Mouse (Mus musculus) gastrocnemius, adult 2 months (tissue): ENCODE measurements around the gene Nacc2. TPM values are rescaled to one million over a fixed set of nuclear protein-coding genes. Genes with fewer than 3 reads are reported as not detected.

Experiments used
- DNase-seq: peaks from one replicate; pipeline ENCODE4 v3.0.0; 2022
- H3K27ac ChIP-seq: fragments of 200-600 bp; 2 replicates; pipeline ENCODE4 v1.8.1; 2022; ENCODE audit warnings: mild to moderate bottlenecking
- H3K4me3 ChIP-seq: fragments of 200-600 bp; 2 replicates; pipeline ENCODE4 v1.8.1; 2022; ENCODE audit warnings: mild to moderate bottlenecking, moderate library complexity
- CTCF ChIP-seq: fragments of 200-600 bp; IDR thresholded peaks from 2 replicates; pipeline ENCODE4 v1.8.1; 2022; ENCODE audit warnings: antibody characterized with exemption, mild to moderate bottlenecking, moderate library complexity
- intact Hi-C: fragments of 180-260 bp; cut with DNase I; formaldehyde crosslinking; loops from one replicate; pipeline ENCODE4 v1.15.1; 2025
- total RNA-seq, 2 experiments: library from RNA; stranded (reverse); gene quantifications; 2 replicates each; pipeline ENCODE4 v1.2.3; 2021

The Nacc2 gene
- total RNA-seq, 2 experiments from 2014 or later, result 18.9 to 32.6 TPM

DNA sequence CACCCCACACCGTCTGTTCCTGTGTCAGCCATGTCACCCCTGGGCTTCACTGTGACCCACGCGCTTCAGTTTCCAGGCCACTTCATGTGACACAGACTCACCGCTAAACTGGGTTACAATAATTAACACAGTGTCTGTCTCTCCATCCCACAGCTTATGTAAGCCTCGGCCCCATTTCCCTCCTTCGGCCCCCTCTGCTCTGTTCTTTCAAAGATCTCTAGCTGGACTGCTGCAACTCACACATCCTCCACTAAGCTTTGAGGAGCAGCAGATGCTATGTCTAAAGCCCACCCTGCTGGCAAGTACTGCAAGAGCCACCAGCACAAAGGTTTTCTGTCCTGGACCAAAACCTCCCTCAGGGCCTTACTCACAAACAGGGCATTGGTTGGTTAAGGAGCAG, 7.8 kb downstream of the Nacc2 start:
- TF ChIP-seq CTCF, result no peak
- intact Hi-C loops, result no loop called here
- H3K4me3 ChIP-seq, result no peak overlapping the region
- no peak overlapping the region for H3K27ac ChIP-seq
- DNase-seq, result no peak

DNA sequence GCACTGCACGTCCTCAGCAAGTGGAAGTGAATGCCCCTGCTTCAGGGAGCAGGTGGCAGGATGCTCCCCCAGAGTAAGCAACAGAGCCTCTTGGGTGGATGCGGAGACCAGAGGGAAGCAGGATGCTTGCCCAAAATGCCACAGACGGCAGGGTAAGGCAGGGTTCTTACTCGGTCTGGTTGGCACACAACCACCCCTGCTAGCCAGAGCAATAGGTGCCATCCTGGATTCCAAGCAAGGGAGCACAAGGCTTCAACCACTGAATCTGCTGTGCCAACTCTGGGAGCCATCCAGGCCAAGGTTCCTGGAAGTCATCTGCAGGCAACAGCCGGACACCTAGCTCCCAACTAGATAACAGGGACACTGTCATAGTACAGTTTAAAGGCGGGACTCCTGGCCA, 14.8 kb downstream of the Nacc2 start:
- DNase-seq, result no peak
- Histone ChIP-seq H3K27ac (peak overlapping the region; percentile 43; the same call in 1 of the 2 replicates), H3K4me3 (no peak overlapping the region)
- TF ChIP-seq CTCF, result no peak
- intact Hi-C loops, result no loop called here

DNA sequence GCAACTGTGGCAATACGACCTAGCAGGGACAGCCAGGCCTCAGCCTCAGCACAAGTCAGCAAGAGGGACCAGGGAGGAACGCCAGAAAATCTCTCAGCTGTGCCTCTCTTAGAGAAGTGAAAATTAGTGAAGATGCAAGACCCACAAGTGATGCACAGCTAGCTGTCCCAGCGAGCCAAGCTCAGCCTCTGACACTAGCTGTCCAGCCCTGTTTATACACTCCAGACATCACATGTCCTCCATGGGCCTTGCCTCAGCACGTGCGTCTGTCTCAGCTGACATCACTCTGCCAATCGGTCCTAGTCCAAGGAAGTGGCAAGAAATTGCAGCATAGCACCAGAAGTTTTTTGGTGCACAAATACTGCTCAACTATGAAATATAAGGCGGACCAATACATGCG, 16.0 kb downstream of the Nacc2 start:
- TF ChIP-seq CTCF, result no peak
- no peak overlapping the region for H3K4me3 ChIP-seq
- intact Hi-C loops, result no loop called here
- H3K27ac ChIP-seq, result no peak overlapping the region
- no peak for DNase-seq

DNA sequence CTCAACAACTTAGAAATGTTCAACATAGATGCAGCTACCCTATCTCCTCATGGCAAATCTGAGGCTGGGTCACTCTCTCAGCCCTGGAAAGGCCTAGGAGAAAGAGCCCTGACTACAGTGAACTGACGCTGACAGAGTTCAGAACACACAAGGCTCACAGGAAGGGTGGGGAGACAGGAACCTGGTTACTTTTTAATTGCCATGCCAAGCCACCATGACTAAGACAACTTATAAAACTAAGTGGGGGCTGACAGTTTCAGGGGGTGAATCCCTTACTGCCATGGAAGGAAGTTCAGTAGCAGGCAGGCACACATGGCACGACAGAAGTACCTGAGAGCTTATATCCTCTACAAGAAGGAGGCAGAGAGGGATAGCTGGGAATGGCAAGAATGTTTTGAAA, 16.8 kb downstream of the Nacc2 start:
- intact Hi-C loops, result no loop called here
- Histone ChIP-seq H3K27ac (no peak overlapping the region), H3K4me3 (no peak overlapping the region)
- no peak for DNase-seq
- TF ChIP-seq CTCF, result no peak

DNA sequence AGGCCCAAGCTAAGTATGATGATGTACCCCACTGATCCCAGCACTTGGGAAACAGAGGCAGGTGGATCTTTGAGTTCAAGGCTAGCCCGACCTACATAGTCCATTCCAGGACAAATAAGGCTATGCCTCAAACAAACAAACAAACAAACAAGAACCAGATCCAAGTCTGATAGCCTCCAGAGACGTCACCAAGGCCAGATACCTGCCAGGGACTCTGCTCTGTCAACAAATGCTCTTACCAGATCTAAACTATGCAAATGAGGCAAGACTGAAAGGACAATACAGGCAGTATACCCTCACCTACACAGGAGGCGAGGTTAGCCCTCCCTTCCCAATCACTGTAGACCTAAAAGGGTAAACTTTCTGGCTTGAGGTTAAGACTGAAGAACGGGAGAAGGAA, 22.7 kb downstream of the Nacc2 start:
- no peak overlapping the region for H3K4me3 ChIP-seq
- TF ChIP-seq CTCF, result no peak
- DNase-seq, result no peak
- no peak overlapping the region for H3K27ac ChIP-seq
- intact Hi-C loops, result no loop called here

DNA sequence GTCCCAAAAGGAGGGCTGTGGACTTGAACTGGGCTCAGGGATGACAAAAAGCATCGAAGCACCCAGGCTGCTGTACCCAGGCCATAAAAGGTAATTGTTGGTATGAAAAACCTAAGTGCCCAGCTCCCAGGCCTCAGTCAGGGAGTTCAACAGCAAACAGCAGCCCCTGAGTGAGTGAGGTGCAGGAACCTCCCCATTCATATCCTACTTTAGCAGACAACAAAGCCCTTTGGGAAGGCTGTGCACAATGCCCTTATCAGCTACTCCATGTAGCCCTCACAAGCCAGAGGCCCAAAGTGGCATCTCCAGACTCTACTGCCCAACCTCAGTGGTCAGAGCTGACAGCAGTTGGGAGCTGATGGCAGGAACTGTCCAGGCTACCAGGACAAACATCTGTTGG, 23.2 kb downstream of the Nacc2 start:
- intact Hi-C loops, result no loop called here
- no peak for TF ChIP-seq CTCF
- Histone ChIP-seq H3K4me3 (no peak overlapping the region), H3K27ac (no peak overlapping the region)
- DNase-seq, result no peak

DNA sequence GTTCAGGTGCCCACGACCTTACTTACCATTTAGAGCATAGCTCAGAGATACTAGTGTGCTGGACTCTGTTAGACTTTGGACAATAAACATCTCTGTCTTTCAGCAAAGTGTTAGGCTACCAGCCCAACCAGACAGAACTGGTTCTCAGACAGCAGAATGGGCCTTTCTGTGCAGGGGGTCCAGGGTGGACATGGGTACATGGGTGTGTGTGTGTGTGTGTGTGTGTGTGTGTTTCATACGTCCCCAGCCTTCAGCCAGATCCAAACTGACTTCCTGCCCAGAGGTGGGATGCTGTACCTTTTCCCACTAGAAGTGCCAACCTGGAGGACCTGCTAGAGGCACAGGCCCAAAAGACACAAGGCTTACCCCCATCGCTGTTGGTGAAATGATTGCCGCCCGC, 23.8 kb downstream of the Nacc2 start:
- no peak overlapping the region for H3K27ac ChIP-seq
- intact Hi-C loops, result no loop called here
- no peak for DNase-seq
- no peak for TF ChIP-seq CTCF
- no peak overlapping the region for H3K4me3 ChIP-seq

DNA sequence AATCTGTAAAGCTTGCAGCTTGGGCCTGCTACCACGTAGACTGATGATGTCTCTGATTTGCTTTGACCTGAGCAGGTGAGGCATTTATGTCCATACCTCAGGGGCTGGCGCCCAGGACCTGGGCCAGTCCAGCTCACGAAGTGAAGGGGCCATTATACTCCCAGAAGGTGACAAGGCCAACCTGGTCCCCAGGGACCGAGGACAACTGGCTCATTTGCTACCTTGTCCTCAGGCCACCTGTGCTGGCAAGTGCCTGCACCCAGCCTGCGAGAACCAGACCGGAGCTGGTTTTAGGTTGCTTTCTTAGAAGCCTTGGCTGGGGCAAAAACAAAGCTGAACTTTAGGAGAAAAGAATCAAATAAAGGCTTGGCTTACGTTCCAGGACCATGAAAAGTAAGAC, 29.1 kb downstream of the Nacc2 start:
- intact Hi-C loops, result no loop called here
- no peak for DNase-seq
- TF ChIP-seq CTCF, result no peak

DNA sequence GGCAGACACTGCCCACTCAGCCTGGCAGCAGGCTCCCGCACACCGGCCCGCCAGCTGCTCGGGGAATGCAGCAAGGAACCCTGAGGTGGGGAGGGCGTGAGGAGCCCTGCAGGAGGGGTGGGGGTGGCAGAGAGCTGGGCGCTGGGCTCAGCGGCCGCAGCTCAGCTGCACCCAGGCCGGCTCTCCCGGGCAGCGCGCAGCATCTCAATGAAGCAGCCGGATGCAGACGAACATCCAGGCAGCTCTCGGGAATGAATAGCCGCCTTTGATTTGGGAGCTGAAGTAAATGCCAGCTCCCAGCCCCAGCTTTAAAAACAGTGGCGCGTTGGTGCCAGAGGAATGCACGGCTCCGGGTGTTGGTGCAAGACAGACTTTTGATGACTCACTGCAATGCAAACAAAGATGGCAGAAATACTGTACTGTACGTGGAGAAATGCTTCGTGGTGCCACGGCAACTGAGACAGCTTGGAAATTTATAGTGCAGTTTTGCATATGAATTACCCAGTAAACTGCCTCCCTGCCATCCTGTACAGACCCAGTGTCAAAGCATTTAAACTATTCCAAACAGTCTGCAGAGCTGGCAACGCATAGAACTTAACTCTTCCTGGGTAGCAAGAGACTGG, 31.1 kb downstream of the Nacc2 start:
- TF ChIP-seq CTCF, result no peak
- H3K27ac ChIP-seq, result peak overlapping the region; percentile 69
- DNase-seq, result no peak
- peak overlapping the region; percentile 66 for H3K4me3 ChIP-seq
- intact Hi-C loops, result no loop called here

More for the DNA sequence above, 29.1 kb downstream of the Nacc2 start:
- Histone ChIP-seq H3K27ac (peak overlapping the region; percentile 31), H3K4me3 (no peak overlapping the region)

DNA sequence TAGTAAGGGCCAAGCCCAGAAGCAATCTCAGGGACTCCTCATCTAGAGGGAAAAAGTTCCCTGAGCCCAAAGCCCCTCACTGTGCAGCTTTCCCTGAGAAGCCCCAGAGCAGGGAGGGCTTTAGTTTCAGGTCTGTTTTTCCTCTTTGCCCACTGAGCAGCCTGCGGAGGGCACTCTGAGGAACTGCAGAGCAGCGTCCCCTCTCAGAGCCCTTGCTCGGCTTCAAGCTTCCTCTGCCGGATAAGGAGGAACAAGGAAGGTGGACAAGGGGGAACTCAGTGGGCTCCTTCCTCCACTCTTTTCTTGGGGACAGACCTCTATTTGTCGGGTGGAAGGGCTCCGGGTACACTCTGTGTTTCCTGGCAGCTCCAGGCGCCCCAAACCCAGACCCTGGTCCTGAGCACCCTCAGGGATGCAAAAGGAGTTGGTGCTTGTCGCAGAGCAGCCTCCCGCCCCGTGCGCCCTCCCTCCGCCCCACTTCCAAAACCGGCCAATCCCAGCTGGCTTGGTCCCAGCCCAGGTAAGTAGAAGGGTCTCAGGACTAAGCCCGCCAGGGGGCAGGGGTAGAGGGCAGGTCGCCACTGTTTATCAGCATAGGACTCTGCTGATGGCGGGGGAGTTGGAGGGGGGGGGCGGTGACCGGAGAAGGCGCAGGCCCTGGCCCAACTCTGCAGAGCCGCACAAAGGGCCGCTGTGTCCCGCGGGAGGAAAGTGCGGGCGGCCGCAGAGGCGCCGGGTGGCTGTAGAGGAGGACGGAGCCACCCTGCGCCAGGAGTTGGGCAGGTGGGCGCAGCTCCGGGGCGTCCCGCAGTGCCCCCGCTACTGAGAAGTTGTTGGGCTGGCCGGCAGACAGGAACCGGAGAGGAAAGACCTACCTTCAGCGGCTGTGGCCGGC, 31.9 kb downstream of the Nacc2 start:
- Histone ChIP-seq H3K4me3 (peak overlapping the region; percentile 66), H3K27ac (peak overlapping the region; percentile 69)
- intact Hi-C loops, result no loop called here
- DNase-seq, result peak; percentile 51
- TF ChIP-seq CTCF, result no peak

DNA sequence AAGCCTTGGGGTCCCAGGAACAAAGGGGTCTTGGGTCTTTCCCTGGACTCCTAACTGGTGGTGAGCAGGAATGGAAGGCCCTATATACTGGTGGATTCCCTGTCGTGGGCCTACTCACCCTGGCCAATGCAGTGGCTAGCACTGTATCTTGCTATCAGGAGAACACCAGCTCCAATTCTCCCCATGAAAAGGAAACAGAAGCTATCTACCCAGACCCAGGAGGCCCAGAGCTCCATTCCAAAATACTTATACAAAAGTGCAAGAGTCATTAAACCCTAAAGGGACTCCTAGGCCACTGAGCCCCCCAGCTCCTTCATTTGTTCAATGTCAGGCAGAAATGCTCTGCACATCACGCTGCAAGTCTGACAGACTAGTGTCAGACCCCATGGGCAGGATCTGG, 34.0 kb downstream of the Nacc2 start:
- no peak for TF ChIP-seq CTCF
- Histone ChIP-seq H3K4me3 (no peak overlapping the region), H3K27ac (no peak overlapping the region)
- DNase-seq, result no peak
- intact Hi-C loops, result no loop called here

DNA sequence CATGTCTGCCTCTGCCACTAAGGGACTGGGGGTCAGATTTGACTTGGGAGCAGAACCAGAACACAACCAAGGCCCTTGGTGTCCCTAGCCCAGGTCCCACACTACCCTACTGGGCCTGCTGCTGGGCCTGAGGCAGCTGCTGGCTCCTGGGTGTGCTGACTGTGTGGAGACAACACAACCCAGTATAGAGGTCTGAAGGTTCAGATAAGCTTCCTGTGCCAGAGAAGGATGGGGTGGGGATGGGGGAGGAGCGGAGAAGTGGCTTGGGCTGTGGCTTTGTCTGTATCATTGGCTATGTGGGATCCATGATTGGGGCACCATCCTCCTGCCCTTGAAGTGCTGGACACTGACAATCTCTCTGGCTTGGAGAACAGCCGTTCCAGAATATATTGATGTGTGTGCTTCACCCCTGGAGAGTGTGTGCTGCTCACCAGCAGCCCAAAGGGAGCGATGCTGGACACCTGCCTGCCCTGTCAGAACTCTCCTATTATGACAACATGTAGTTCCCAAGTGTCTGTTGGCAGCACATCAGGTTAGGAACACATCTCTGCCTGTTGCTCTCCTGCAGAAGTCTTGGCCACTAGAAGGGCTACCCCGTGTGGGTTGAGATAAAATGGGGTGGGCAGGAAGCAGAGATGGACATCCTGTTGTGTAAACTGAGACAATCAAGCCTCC, 36.0 kb downstream of the Nacc2 start:
- peak; percentile 51 for DNase-seq
- intact Hi-C loops, result no loop called here
- Histone ChIP-seq H3K4me3 (no peak overlapping the region), H3K27ac (peak overlapping the region; percentile 72)
- no peak for TF ChIP-seq CTCF

DNA sequence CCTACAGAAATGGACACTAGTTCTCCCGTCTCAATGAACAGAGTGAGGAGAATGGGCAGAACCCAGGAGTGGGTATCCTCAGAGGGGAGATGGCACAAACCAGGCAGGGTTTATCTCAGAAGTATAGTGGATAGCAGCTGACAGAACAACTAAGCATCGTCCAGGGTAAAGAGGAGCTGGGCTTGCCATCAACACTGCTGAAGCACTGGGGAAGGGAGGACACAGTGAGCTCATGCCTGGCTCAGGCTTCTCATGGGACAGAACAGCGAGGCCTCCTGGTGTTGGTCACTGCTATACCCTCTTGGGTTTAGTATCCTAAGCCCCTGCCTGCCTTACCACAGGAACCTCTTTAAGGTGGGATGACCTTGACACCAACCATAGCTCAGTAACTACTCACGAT, 36.5 kb downstream of the Nacc2 start:
- no peak overlapping the region for H3K4me3 ChIP-seq
- no peak for DNase-seq
- H3K27ac ChIP-seq, result peak overlapping the region; percentile 72; the same call in 1 of the 2 replicates
- intact Hi-C loops, result no loop called here
- TF ChIP-seq CTCF, result no peak
